Mouse (Mus musculus) C2C12 (cell line): Measurements from ENCODE around the gene Olfr317.
"Not testable (repeated sequence)": the region's sequence is repeated elsewhere in the genome, so short reads cannot be mapped to it uniquely, and the experiment has no call there.

Experiments used
- CEBPB ChIP-seq: IDR thresholded peaks from one replicate; pipeline ENCODE4 v1.6.1; 2011; ENCODE audit warnings: low read depth, mild to moderate bottlenecking, control low read depth, moderate library complexity
- CTCF ChIP-seq: IDR thresholded peaks from one replicate; pipeline ENCODE4 v1.5.1; 2011; ENCODE audit not compliant: control insufficient read depth, insufficient read depth, insufficient read length
- MAX ChIP-seq: IDR thresholded peaks from one replicate; pipeline ENCODE4 v1.6.1; 2011; ENCODE audit warnings: mild to moderate bottlenecking, control low read depth
- USF1 ChIP-seq: IDR thresholded peaks from one replicate; pipeline ENCODE4 v1.6.1; 2011; ENCODE audit warnings: low read depth, mild to moderate bottlenecking, control low read depth, moderate library complexity

- TF ChIP-seq CTCF, CEBPB, USF1, MAX: not testable (repeated sequence)
Observed at GRCm38 (mm10) chr11:58727896-58728650, 10.9 kb downstream of the Olfr317 start.
